Mouse (Mus musculus): ENCODE data around the gene Bmpr2.

DNA sequence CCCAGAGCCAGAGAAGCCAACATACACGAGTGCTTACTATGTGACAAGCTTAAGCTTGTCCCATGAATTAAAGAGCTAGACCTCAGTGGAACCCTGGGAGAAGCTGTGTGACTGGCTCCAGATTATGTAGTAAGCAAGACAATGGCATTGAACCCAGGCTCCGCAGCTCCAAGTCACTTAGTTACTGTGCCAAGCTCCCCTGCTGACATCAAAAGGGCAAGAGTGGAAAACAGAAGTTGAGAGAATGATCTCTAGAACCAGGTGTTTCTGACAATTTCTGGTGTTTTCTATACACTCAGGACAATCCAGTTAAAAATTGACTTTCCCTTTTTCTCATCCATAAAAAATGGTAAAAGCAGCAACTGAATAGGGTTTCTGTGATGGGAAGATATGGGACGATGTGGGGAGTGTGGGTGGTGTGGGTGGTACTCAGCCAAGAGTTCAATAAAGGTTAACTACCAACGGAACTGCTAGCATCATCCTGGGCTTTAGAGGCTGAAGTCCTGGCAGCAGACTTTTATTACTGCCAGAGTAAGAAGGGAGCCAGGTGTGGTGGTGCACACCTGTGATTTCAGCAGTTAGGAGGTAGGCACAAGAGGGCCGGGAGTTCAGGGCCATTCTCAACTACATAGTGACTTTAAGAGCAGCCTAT lies 134.1 kb downstream of the Bmpr2 start:
- TF ChIP-seq CTCF (IDR thresholded peaks at IDR 0.05; ENCODE audit: insufficient read depth, low read depth, low read length) (no peak), POLR2A (IDR thresholded peaks at IDR 0.05; ENCODE audit: insufficient read depth, low read depth, low read length) (no peak)
